Mouse (Mus musculus) liver, postnatal 0 days (tissue): ENCODE data around the gene Ubash3a.

Experiments
- CTCF ChIP-seq: sonication (generic); IDR thresholded peaks from 2 replicates; pipeline ENCODE4 v1.5.1; 2016; ENCODE audit warnings: antibody characterized with exemption, low read depth
- EP300 ChIP-seq: IDR thresholded peaks from 2 replicates; pipeline ENCODE4 v1.6.1; 2016; ENCODE audit warnings: antibody characterized with exemption, low read depth, mild to moderate bottlenecking

- TF ChIP-seq CTCF (no peak), EP300 (no peak)
These were observed 16.2 kb downstream of the Ubash3a start for GRCm38 (mm10) chr17:31223835-31224234.
